Mouse (Mus musculus) testis, adult 2 months (tissue): ENCODE data around the gene Slc36a3.

Source experiments
- CTCF ChIP-seq: fragments of 200-500 bp; IDR thresholded peaks from 2 replicates; pipeline ENCODE4 v1.5.1; 2012; ENCODE audit warnings: low read depth, mild to moderate bottlenecking, inconsistent platforms, low read length, moderate library complexity; ENCODE audit not compliant: control insufficient read depth, insufficient read depth, insufficient replicate concordance
- POLR2A ChIP-seq: fragments of 200-500 bp; IDR thresholded peaks from 2 replicates; pipeline ENCODE4 v1.6.1; 2012; ENCODE audit warnings: low read depth, mild to moderate bottlenecking, inconsistent platforms, low read length, moderate library complexity; ENCODE audit not compliant: control insufficient read depth

DNA sequence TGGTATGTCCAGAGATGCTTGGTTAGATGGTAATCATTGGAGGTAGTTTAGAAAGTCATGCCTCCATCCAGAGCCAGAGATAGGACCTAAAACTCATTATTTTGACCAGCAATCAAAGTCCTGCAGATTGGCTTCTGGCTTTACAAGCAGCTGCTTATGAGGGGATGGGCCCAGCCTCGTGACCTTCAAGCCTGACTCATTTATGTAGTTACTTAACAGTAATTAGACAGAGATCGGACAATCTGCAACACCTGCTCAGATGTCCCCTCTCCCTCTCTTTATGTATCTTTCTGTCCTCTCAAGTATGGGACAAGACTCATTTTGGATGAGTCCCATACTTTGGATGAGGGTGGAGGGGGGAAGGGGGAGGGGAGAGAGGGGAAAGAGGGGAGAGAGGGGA lies 61.6 kb downstream of the Slc36a3 start:
- TF ChIP-seq CTCF: no peak
- no peak for TF ChIP-seq POLR2A
